Mouse (Mus musculus) R1 (cell line): ENCODE results near the gene Olfr1245.
"Not testable (repeated sequence)": the region's sequence is repeated elsewhere in the genome, so short reads cannot be mapped to it uniquely, and the experiment has no call there.

Experiments used
- DNase-seq: peaks from one replicate; pipeline ENCODE4 v3.0.0-alpha.2; 2018; ENCODE audit warnings: low read depth, low spot score

The Olfr1245 gene

DNA sequence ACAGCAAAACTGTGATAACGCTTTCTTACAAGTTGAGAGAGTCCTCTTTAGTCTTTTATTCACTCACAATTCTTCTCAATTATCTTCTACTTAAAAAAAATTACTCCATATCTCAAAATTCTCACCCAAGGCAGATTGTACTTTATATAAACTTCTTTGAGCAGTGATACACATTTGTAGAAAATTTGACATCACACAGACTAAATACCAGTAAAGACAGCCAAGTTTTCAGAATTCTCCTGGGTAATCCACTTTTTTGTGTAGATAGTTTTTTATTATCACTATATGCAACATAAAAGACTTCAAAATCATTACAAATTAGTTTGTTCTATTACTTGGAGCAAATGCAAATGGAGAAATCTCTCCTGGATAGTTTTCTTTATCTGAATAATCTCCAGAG, at the start of gene Olfr1245:
TSS of gene Olfr1245 (minus strand) at position 101 of the 400 bp plus-strand sequence.
- no peak for DNase-seq

DNA sequence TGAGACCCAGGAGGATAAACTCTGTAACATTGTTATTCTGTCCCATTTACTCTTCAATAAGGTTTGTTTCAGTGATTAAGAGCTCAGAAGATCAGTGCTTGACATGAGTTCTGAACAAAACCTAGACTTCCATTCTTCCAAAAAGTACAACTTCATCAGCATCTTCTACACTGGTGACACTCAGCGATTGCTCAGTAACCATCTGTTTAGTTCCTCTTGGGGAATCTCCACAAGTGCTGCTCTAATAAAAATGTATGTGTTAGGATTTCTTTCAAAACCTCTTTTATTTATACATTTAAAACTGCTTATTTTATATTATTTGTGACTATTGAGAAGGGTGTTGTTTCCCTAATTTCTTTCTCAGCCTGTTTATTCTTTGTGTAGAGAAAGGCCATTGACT, 39.9 kb upstream of the Olfr1245 start, which contains the start of gene Olfr1248:
TSS of gene Olfr1248 (minus strand) at position 101 of the 400 bp plus-strand sequence.
- DNase-seq: not testable (repeated sequence)

DNA sequence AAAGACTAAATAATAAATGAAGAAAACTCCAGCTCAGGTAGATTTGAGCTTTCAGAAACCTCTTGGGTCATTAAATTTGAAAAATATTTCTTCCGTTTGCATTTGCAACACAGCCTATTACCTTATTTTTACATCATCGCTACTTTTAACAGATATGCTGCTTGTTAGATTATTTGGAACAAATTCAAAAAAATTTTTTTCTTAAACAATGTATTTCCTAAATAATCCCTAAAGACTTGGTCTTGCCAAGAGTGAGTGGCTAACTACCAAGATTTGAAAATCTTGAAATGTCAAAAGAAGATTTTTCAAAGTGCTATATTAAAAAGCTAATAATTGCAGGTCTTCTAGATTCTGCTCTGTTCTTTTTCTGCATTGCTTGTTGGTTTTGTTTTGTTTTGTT, 35.8 kb upstream of the Olfr1245 start, which contains the start of gene Olfr1247:
TSS of gene Olfr1247 (minus strand) at position 101 of the 400 bp plus-strand sequence.
- DNase-seq: no peak

DNA sequence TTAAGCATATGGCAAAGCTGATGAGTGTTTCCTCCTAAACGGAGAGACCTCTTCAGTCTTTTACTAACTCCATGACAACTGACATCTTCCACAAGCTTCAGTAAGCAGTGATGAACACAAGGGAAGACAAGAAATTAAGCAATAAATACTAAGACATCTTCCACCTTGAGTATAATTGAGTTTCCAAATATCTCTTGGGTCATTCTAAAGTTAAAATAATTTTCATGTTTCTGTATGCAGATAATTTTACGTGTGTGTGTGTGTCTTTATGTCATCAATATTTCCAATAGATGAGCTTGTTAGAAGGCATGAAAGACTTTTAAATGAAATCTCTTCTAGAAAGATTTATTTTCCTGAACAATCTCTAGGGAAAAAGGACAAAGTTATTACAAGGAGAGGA, 14.8 kb upstream of the Olfr1245 start, which contains the start of gene Olfr1246:
TSS of gene Olfr1246 (minus strand) at position 101 of the 400 bp plus-strand sequence.
- no peak for DNase-seq

DNA sequence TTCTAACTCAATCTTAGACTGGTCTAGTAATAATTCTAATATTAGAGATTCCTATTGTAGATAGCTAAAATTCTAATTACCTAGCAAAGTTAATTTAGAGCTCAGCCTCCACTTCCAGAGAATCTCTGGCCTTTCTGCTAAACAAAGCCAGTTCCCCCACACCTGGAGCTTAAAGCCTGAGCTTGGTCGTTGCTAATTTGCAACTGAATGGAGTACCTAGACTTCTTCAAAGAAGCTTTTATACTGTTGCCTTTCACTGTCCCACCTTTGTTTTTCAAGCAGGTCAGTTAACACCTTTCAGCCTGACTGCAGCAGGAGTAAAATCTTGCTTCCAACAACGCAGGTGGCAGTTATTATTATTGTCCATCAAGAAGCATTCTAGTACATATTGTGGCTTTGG, 15.5 kb downstream of the Olfr1245 start:
- DNase-seq: peak; percentile 83

DNA sequence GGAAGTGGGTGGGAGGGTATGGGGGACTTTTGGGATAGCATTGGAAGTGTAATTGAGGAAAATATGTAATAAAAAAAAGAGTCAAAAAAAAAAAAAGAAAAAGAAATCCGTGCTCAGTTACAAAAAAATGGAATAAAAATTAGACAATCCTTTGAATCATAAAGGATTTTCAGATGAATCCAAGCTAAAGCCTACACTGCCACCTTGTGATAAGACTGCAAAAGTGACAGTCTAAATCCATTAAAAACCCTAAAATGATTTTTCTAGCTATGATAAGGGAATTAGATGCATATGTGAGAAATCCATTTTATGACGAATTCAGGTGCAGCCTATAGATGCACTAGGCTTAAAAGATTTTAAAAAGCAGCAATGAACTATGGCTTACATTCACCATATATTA, 33.7 kb downstream of the Olfr1245 start:
- no peak for DNase-seq

DNA sequence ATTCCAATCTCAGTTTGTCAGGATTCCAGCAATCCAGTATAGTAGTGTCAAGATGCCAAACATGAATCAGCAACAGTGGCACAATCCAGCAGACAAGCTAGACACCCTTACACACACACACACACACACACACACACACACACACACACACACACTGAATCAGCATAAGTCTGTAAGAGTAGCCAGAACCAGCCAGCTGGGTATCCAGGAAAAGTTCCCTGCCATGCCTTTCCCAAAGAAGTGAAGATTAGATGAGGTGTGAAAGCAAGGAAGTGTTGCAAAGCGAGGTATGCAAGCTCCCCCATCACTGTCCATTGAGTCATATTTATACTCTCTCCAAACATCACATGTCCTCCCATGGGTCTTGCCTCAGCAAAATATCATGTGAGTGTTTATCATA, 38.3 kb downstream of the Olfr1245 start:
- DNase-seq: no peak

DNA sequence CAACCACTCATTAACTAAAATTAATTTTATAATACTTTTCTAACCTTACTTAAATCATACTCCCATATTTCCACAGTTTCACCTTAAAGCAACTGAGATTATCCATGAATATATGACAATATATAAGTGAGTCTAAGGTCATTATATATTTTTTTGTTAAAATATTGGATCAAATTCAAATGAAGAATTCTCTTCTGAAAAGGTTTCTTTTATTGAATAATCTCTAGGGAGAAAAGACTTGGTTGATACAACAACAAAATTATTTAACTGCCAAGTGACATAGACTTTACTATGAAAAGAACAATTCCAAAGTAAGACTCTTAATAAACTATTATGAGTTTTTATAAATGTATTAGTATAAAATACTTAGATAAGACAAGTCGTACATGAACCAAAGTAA, 46.9 kb downstream of the Olfr1245 start, which contains the start of gene Olfr1243:
TSS of gene Olfr1243 (minus strand) at position 101 of the 400 bp plus-strand sequence.
- DNase-seq: no peak
